ENCODE assay signal across 22 mouse cellular contexts in the genomic region with DNA sequence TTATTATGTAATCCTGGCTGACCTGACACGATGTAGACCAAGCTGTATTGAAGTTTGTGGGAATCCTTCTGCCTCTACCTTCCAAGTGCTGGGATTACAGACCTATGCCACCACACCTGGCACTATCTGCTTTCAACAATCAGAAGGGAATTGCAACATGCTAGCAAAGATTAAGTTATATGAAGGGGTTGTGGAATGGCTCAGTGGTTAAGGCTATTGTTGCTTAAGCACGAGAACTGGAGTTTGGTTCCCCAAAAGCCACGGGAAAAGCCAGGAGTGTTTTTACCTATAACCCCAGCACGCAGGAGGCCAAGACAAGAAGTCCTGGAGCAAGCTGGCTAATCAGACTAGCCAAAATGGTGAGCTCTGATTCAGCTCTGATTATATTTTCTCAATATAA. TPM values are rescaled to one million over a fixed set of nuclear protein-coding genes. Genes with fewer than 3 reads are reported as not detected.
DNase-seq lines count a peak whose midpoint lies in the region; ATAC-seq lines count a peak whose summit lies in the region.
"Had no signal": no experiment of that assay in that cellular context is flagged by ENCODE, and none has a peak within 500 bp of the region (broad histone marks: within the 10 kb centered on the region; RNA-seq: fewer than 3 reads in every experiment).

No protein-coding gene starts in this region.

- no peak overlapping the region for H3K4me3 ChIP-seq in intestine, embryonic 16.5 days (ENCODE audit: low read length)

- H3K9ac ChIP-seq in intestine, embryonic 16.5 days (ENCODE audit: low read depth, low read length) = no peak overlapping the region

- ATAC-seq in granulocyte monocyte progenitor cell, adult 5-6 weeks (replicated peaks; ENCODE audit: poor library complexity, severe bottlenecking) = peak; percentile 53
- peak; percentile 15; the same call in 1 of the 2 replicates for ATAC-seq in megakaryocyte, adult 5-6 weeks (ENCODE audit: poor library complexity, severe bottlenecking)
- ATAC-seq in megakaryocyte progenitor cell, adult 5-6 weeks (replicated peaks; ENCODE audit: poor library complexity) = peak; percentile 54
- no peak for ATAC-seq in intestine, embryonic 16.5 days
- ATAC-seq: activated CD4-positive, CD25-positive, alpha-beta regulatory T cell, adult 4 months; CD4-positive, CD25-positive, alpha-beta regulatory T cell, adult 4 months; Patski had no signal

- no peaks in the 10 kb centered on the region for H3K9me3 ChIP-seq in intestine, embryonic 16.5 days (ENCODE audit: control insufficient read depth, low read length)

- WGBS in intestine, embryonic 16.5 days = 85% methylated on average over 4 of the region's 4 CpGs

- no peaks in the 10 kb centered on the region for H3K4me1 ChIP-seq in intestine, embryonic 16.5 days (ENCODE audit: control insufficient read depth, insufficient read depth, low read length)

- H3K4me2 ChIP-seq in intestine, embryonic 16.5 days (ENCODE audit: low read depth, low read length) = no peak overlapping the region

- DNase-seq in spleen, postnatal 36 days (ENCODE audit: low spot score in 2 of 2) = no peak
- DNase-seq in adrenal gland, adult (ENCODE audit: inconsistent age in 2 of 2, low spot score in 1 of 2) = no peak
- DNase-seq: adrenal gland, adult 2 months; adrenal gland, adult 8-10 months; adrenal gland, postnatal 10 days; adrenal gland, postnatal 14 days; adrenal gland, postnatal 25 days; adrenal gland, postnatal 36 days; B cell, adult 2 months; cerebellum, adult 11 months; cerebellum, adult 11-12 months; cerebellum, adult 18-20 months; cerebellum, adult 2 months had no signal

- no peak overlapping the region for H3K27ac ChIP-seq in intestine, embryonic 16.5 days (ENCODE audit: low read length)

- H3K36me3 ChIP-seq in intestine, embryonic 16.5 days (ENCODE audit: control insufficient read depth, insufficient read depth, low read length) = no peaks in the 10 kb centered on the region
- H3K36me3 ChIP-seq: G1E had no signal

- no peaks in the 10 kb centered on the region for H3K27me3 ChIP-seq in intestine, embryonic 16.5 days (replicated peaks; ENCODE audit: control insufficient read depth, insufficient read depth, low read length)
- H3K27me3 ChIP-seq: CH12.LX, Patski had no signal

RNA-seq across cellular contexts. Expression of gene Ccnl1, which starts 46.9 kb away (rescaled TPM):
- 131 and 167 TPM in 2 replicates for total RNA-seq in granulocyte monocyte progenitor cell, adult 5-6 weeks (2014; fragmentation: Nextera tagmentation)
- total RNA-seq in granulocyte monocyte progenitor cell, adult 5-6 weeks (2017) = 289 and 310 TPM in 2 replicates
- 189 and 190 TPM in 2 replicates for total RNA-seq in megakaryocyte, adult 5-6 weeks (2015)
- 249 and 290 TPM in 2 replicates for total RNA-seq in megakaryocyte, adult 5-6 weeks (2017)
- 225 and 270 TPM in 2 replicates for total RNA-seq in megakaryocyte progenitor cell, adult 5-6 weeks (2015)
- total RNA-seq in megakaryocyte progenitor cell, adult 5-6 weeks (2017) = 231 and 265 TPM in 2 replicates
- polyA plus RNA-seq in intestine, embryonic 16.5 days (2015; fragmentation: Nextera tagmentation; extraction: Ambion mirVana) = 81.6 and 82.4 TPM in 2 replicates
